Mouse (Mus musculus): ENCODE results near the gene Smox.

- TF ChIP-seq CTCF (IDR thresholded peaks at IDR 0.05; ENCODE audit: low read depth) (no peak), EP300 (optimal IDR thresholded peaks at IDR 0.05) (no peak)
Measured at GRCm38 (mm10) chr2:131496125-131496820, 5.0 kb downstream of the Smox start.

All from stomach, postnatal 0 days (tissue).